8 mouse cellular contexts compared by ENCODE assay signal in genomic region chr5:146232056-146232675, GRCm38 (mm10). TPM values are rescaled to one million over a fixed set of nuclear protein-coding genes. Genes with fewer than 3 reads are reported as not detected.
DNase-seq lines count a peak whose midpoint lies in the region; ATAC-seq and TF ChIP-seq lines count a peak whose summit lies in the region.

No protein-coding gene starts in this region.

- no peaks in the 10 kb centered on the region for H3K27me3 ChIP-seq in heart, embryonic 12.5 days (replicated peaks)
- H3K27me3 ChIP-seq in ES-Bruce4 (ENCODE audit: control insufficient read depth, insufficient read depth, low read length, poor library complexity, severe bottlenecking) = no peaks in the 10 kb centered on the region
- no peaks in the 10 kb centered on the region for H3K27me3 ChIP-seq in heart, postnatal 0 days (ENCODE audit: control insufficient read depth, insufficient read depth, low read length)
- no peaks in the 10 kb centered on the region for H3K27me3 ChIP-seq in midbrain, embryonic 10.5 days (ENCODE audit: low read depth, poor library complexity, severe bottlenecking)

- H3K4me3 ChIP-seq in heart, embryonic 12.5 days = peak overlapping the region; percentile 98
- peak overlapping the region; percentile 85 for H3K4me3 ChIP-seq in ES-Bruce4 (ENCODE audit: low read depth, low read length)
- peak overlapping the region; percentile 84 for H3K4me3 ChIP-seq in heart, postnatal 0 days (ENCODE audit: low read depth, low read length)
- H3K4me3 ChIP-seq in midbrain, embryonic 10.5 days = peak overlapping the region; percentile 87

- peak overlapping the region; percentile 96 for H3K9ac ChIP-seq in heart, embryonic 12.5 days
- H3K9ac ChIP-seq in ES-Bruce4 (ENCODE audit: low read depth, poor library complexity, severe bottlenecking) = peak overlapping the region; percentile 84
- H3K9ac ChIP-seq in heart, postnatal 0 days (replicated peaks; ENCODE audit: low read depth, low read length) = peak overlapping the region; percentile 83

- no peak for TF ChIP-seq CTCF in ES-Bruce4 (IDR thresholded peaks at IDR 0.05; ENCODE audit: low read depth, low read length)
- TF ChIP-seq CTCF in heart, postnatal 0 days (IDR thresholded peaks at IDR 0.05; ENCODE audit: low read depth) = no peak

- intact Hi-C loops in gastrocnemius, postnatal 36 days (cut with DNase I) = no loop called here

- TF ChIP-seq EP300 in ES-Bruce4 (IDR thresholded peaks at IDR 0.05; ENCODE audit: insufficient read depth, low read depth, low read length) = no peak
- TF ChIP-seq EP300 in heart, postnatal 0 days (IDR thresholded peaks at IDR 0.05; ENCODE audit: low read depth) = no peak

- H3K4me2 ChIP-seq in heart, embryonic 12.5 days = peak overlapping the region; percentile 84
- peak overlapping the region; percentile 82 for H3K4me2 ChIP-seq in heart, postnatal 0 days (ENCODE audit: low read depth, low read length)

- 0 out of 2 replicates have a peak overlapping the region, but pooled peaks have one; percentile 93 for H3K27ac ChIP-seq in heart, embryonic 12.5 days (ENCODE audit: poor library complexity, severe bottlenecking)
- no peak overlapping the region for H3K27ac ChIP-seq in ES-Bruce4 (ENCODE audit: insufficient read depth, low read length)
- 0 out of 2 replicates have a peak overlapping the region, but pooled peaks have one; percentile 34 for H3K27ac ChIP-seq in heart, postnatal 0 days (ENCODE audit: low read depth)
- peak overlapping the region; percentile 97 for H3K27ac ChIP-seq in midbrain, embryonic 10.5 days (replicated peaks)

- H3K4me1 ChIP-seq in heart, embryonic 12.5 days (replicated peaks) = peaks cover 20% of the 10 kb centered on the region
- H3K4me1 ChIP-seq in ES-Bruce4 (ENCODE audit: control insufficient read depth, insufficient read depth, low read length) = no peaks in the 10 kb centered on the region
- peaks cover 7% of the 10 kb centered on the region for H3K4me1 ChIP-seq in heart, postnatal 0 days (ENCODE audit: control insufficient read depth, insufficient read depth)
- H3K4me1 ChIP-seq in midbrain, embryonic 10.5 days = peaks cover 23% of the 10 kb centered on the region

- no peak for DNase-seq in heart, adult 8-10 months (ENCODE audit: low spot score)
- no peak for DNase-seq in heart, postnatal 0 days (ENCODE audit: low spot score)
- DNase-seq in midbrain, embryonic 10.5 days (ENCODE audit: low spot score) = no peak
- DNase-seq in spleen, postnatal 36 days (ENCODE audit: low spot score in 2 of 2) = no peak
- DNase-seq in frontal cortex, adult 2 months (ENCODE audit: extremely low spot score in 1 of 2, low spot score in 1 of 2) = no peak
- DNase-seq in gastrocnemius, postnatal 36 days = no peak

- ATAC-seq in heart, embryonic 12.5 days (ENCODE audit: insufficient number of reproducible peaks, low FRiP score) = no peak
- no peak for ATAC-seq in heart, postnatal 0 days (ENCODE audit: insufficient read depth, low read depth)

- TF ChIP-seq POLR2A in ES-Bruce4 (IDR thresholded peaks at IDR 0.05; ENCODE audit: insufficient read depth, low read length) = no peak

- 36% methylated on average over 6 of the region's 6 CpGs for WGBS in heart, embryonic 12.5 days
- WGBS in heart, postnatal 0 days = 23% methylated on average over 6 of the region's 6 CpGs
- WGBS in midbrain, embryonic 10.5 days = 45% methylated on average over 6 of the region's 6 CpGs

- H3K9me3 ChIP-seq in heart, embryonic 12.5 days (replicated peaks) = no peaks in the 10 kb centered on the region
- no peaks in the 10 kb centered on the region for H3K9me3 ChIP-seq in ES-Bruce4 (replicated peaks; ENCODE audit: control insufficient read depth, insufficient read depth, low read length, poor library complexity, severe bottlenecking)
- no peaks in the 10 kb centered on the region for H3K9me3 ChIP-seq in heart, postnatal 0 days (replicated peaks; ENCODE audit: control insufficient read depth, low read length)
- no peaks in the 10 kb centered on the region for H3K9me3 ChIP-seq in midbrain, embryonic 10.5 days (replicated peaks)

- H3K36me3 ChIP-seq in heart, embryonic 12.5 days = no peaks in the 10 kb centered on the region
- no peaks in the 10 kb centered on the region; the same call in 1 of the 2 replicates for H3K36me3 ChIP-seq in ES-Bruce4 (ENCODE audit: control insufficient read depth, insufficient read depth, low read length, poor library complexity, severe bottlenecking)
- H3K36me3 ChIP-seq in heart, postnatal 0 days (replicated peaks; ENCODE audit: control insufficient read depth, insufficient read depth, low read length) = no peaks in the 10 kb centered on the region
- H3K36me3 ChIP-seq in midbrain, embryonic 10.5 days = peaks cover 8% of the 10 kb centered on the region

RNA-seq across cellular contexts. Expression of gene Cdk8, which starts 1.1 kb away (rescaled TPM):
- polyA plus RNA-seq in heart, embryonic 12.5 days (2016; fragmentation: Nextera tagmentation; extraction: Ambion mirVana) = 16.6 and 17.3 TPM in 2 replicates
- total RNA-seq in heart, adult 8-10 months (2022) = 10 to 100 TPM; 13.7 to 18.6 (median 16.9) TPM
- polyA plus RNA-seq in ES-Bruce4 (2011; ENCODE audit: insufficient read depth, insufficient read length, low read depth, missing spikeins) = 76.5 and 81.2 TPM in 2 replicates
- total RNA-seq in heart, postnatal 0 days (2014; rRNA removed; ENCODE audit: low replicate concordance) = 23.6 and 32.7 TPM in 2 replicates
- polyA plus RNA-seq in heart, postnatal 0 days (2015; fragmentation: Nextera tagmentation; extraction: Ambion mirVana) = 5.9 and 6.2 TPM in 2 replicates
- polyA plus RNA-seq in midbrain, embryonic 10.5 days (2016; fragmentation: Nextera tagmentation; extraction: Ambion mirVana) = 22.4 and 24.2 TPM in 2 replicates
- polyA plus RNA-seq in frontal cortex, adult 2 months (2012; rRNA removed) = 36.0 and 38.4 TPM in 2 replicates
- total RNA-seq in gastrocnemius, postnatal 36 days (2021) = 10 to 100 TPM; 15.4 to 16.7 TPM

RNA-seq across cellular contexts. Expression of gene Rnf6, which starts 10.8 kb away (rescaled TPM):
- 36.6 and 37.8 TPM in 2 replicates for polyA plus RNA-seq in heart, embryonic 12.5 days (2016; fragmentation: Nextera tagmentation; extraction: Ambion mirVana)
- 10 to 100 TPM; 35.4 to 43.8 (median 40.9) TPM for total RNA-seq in heart, adult 8-10 months (2022)
- 29.6 and 40.2 TPM in 2 replicates for polyA plus RNA-seq in ES-Bruce4 (2011; ENCODE audit: insufficient read depth, insufficient read length, low read depth, missing spikeins)
- total RNA-seq in heart, postnatal 0 days (2014; rRNA removed; ENCODE audit: low replicate concordance) = 31.1 and 36.3 TPM in 2 replicates
- 38.5 and 41.4 TPM in 2 replicates for polyA plus RNA-seq in heart, postnatal 0 days (2015; fragmentation: Nextera tagmentation; extraction: Ambion mirVana)
- polyA plus RNA-seq in midbrain, embryonic 10.5 days (2016; fragmentation: Nextera tagmentation; extraction: Ambion mirVana) = 24.2 and 25.1 TPM in 2 replicates
- polyA plus RNA-seq in frontal cortex, adult 2 months (2012; rRNA removed) = 41.4 and 45.2 TPM in 2 replicates
- 10 to 100 TPM; 29.7 to 35.9 TPM for total RNA-seq in gastrocnemius, postnatal 36 days (2021)

RNA-seq across cellular contexts. Expression of gene 1700001J03Rik, which starts 47.1 kb away (rescaled TPM):
- polyA plus RNA-seq in heart, embryonic 12.5 days (2016; fragmentation: Nextera tagmentation; extraction: Ambion mirVana) = not detected in 2 replicates
- total RNA-seq in heart, adult 8-10 months (2022) = under 1 TPM in 3 of 4 experiments, not detected in 1; 0.63 to 0.85 (median 0.63) TPM
- 0.94 TPM in 1 of 2 replicates, not detected in the other for polyA plus RNA-seq in ES-Bruce4 (2011; ENCODE audit: insufficient read depth, insufficient read length, low read depth, missing spikeins)
- not detected in 2 replicates for total RNA-seq in heart, postnatal 0 days (2014; rRNA removed; ENCODE audit: low replicate concordance)
- not detected in 2 replicates for polyA plus RNA-seq in heart, postnatal 0 days (2015; fragmentation: Nextera tagmentation; extraction: Ambion mirVana)
- polyA plus RNA-seq in midbrain, embryonic 10.5 days (2016; fragmentation: Nextera tagmentation; extraction: Ambion mirVana) = 0.34 TPM in 1 of 2 replicates, not detected in the other
- polyA plus RNA-seq in frontal cortex, adult 2 months (2012; rRNA removed) = 0.76 and 1.3 TPM in 2 replicates
- total RNA-seq in gastrocnemius, postnatal 36 days (2021) = 1 to 10 TPM in 1 of 2 experiments, under 1 TPM in 1; 0.59 to 1.0 TPM
